Mouse (Mus musculus) kidney, adult 2 months (tissue): ENCODE results near the gene 5330417C22Rik. TPM values are rescaled to one million over a fixed set of nuclear protein-coding genes. Genes with fewer than 3 reads are reported as not detected.
"Not testable (repeated sequence)": the region's sequence is repeated elsewhere in the genome, so short reads cannot be mapped to it uniquely, and the experiment has no call there.

Source experiments
- DNase-seq: peaks from one replicate; pipeline ENCODE4 v3.0.0; 2021
- H3K27ac ChIP-seq: fragments of 200-500 bp; 2 replicates; pipeline ENCODE4 v1.5.1; 2012; ENCODE audit warnings: low read depth, low read length, control low read depth, inconsistent platforms; ENCODE audit not compliant: insufficient read depth
- H3K27me3 ChIP-seq: fragments of 200-500 bp; replicated peaks from 2 replicates; pipeline ENCODE4 v1.6.1; 2012; ENCODE audit warnings: mild to moderate bottlenecking, moderate library complexity, low read length, inconsistent platforms; ENCODE audit not compliant: control insufficient read depth, insufficient read depth
- H3K36me3 ChIP-seq: fragments of 200-500 bp; 2 replicates; pipeline ENCODE4 v1.6.1; 2012; ENCODE audit warnings: mild to moderate bottlenecking, moderate library complexity, low read length, inconsistent platforms; ENCODE audit not compliant: control insufficient read depth, insufficient read depth
- H3K4me1 ChIP-seq: fragments of 200-500 bp; 2 replicates; pipeline ENCODE4 v1.6.1; 2011; ENCODE audit warnings: low read length; ENCODE audit not compliant: control insufficient read depth, insufficient read depth
- H3K4me3 ChIP-seq: fragments of 200-500 bp; 2 replicates; pipeline ENCODE4 v1.5.1; 2011; ENCODE audit warnings: mild to moderate bottlenecking, low read depth, low read length, control low read depth; ENCODE audit not compliant: insufficient read depth
- CTCF ChIP-seq: fragments of 200-500 bp; conservative IDR thresholded peaks from 2 replicates; pipeline ENCODE4 v1.5.1; 2011; ENCODE audit warnings: low read depth, mild to moderate bottlenecking, control low read depth, low read length, moderate library complexity, mixed read lengths; ENCODE audit not compliant: insufficient read depth, insufficient read length
- POLR2A ChIP-seq: fragments of 200-500 bp; IDR thresholded peaks from one replicate; pipeline ENCODE4 v1.6.1; 2011; ENCODE audit warnings: low read depth, low read length, control low read depth
- WGBS: fragments of 180-500 bp; shearing (Covaris S2); methylation state at CpG from one replicate; pipeline ENCODE4 v1.1.7; 2018; 5-methylcytosine and 5-hydroxymethylcytosine counted together
- polyA plus RNA-seq: library from polyadenylated mRNA; depleted of rRNA; stranded (reverse); fragments of >200 nt; gene quantifications from 2 replicates; pipeline ENCODE4 v1.2.3, GENCODE M21; 2012; rRNA removed

5330417C22Rik gene
- polyA plus RNA-seq: 0.25 and 0.37 TPM in 2 replicates

GRCm38 (mm10) chr3:108536517-108537260 lies at the start of gene 5330417C22Rik:
5330417C22Rik (minus strand) TSS chr3:108536536.
- peak within 1 kb of the TSS; percentile 31 for H3K4me3 ChIP-seq
- H3K36me3 ChIP-seq: no peaks in the 10 kb centered on the region
- H3K27ac ChIP-seq: no peak within 1 kb of the TSS
- DNase-seq: peak; percentile 17
- no peaks in the 10 kb centered on the region for H3K4me1 ChIP-seq
- 2% methylated on average over 35 of the region's 35 CpGs for WGBS
- no peaks in the 10 kb centered on the region for H3K27me3 ChIP-seq
- TF ChIP-seq POLR2A (no peak), CTCF (no peak)

GRCm38 (mm10) chr3:108584580-108584979 lies 48.2 kb upstream of the 5330417C22Rik start:
- DNase-seq: no peak
- Histone ChIP-seq H3K4me3 (no peak overlapping the region), H3K4me1 (no peaks in the 10 kb centered on the region), H3K27me3 (no peaks in the 10 kb centered on the region; the same call in 1 of the 2 replicates), H3K36me3 (no peaks in the 10 kb centered on the region), H3K27ac (no peak overlapping the region)
- TF ChIP-seq POLR2A (no peak), CTCF (no peak)
- WGBS: 76% methylated on average over 4 of the region's 4 CpGs

DNA sequence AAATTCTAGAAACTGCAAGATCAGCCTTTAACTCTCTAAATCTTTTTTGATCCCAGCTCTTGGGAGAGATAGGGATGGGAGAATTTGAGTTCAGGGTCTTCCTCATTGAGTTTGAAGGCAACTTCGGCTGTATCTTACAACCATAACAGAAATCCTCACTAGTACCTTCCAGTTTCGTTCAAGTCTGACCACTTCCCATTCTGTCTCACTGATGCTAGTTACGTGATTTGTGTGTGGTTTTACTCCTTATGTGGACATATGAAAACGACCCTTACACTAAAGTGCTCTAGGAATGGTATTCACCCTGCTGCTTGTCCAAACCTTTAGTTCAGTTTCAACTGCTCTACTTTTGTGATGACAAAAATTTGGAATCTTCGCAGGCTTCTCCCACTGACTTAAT lies 37.7 kb upstream of the 5330417C22Rik start:
- WGBS: 83% methylated on average over 5 of the region's 5 CpGs
- TF ChIP-seq POLR2A (no peak), CTCF (no peak)

GRCm38 (mm10) chr3:108572309-108573010 lies 36.1 kb upstream of the 5330417C22Rik start:
- DNase-seq: peak; percentile 3
- H3K4me1 ChIP-seq: peaks cover 7% of the 10 kb centered on the region; the same call in 1 of the 2 replicates
- no peaks in the 10 kb centered on the region for H3K36me3 ChIP-seq
- WGBS: 36% methylated on average over 18 of the region's 18 CpGs
- H3K27ac ChIP-seq: no peak overlapping the region
- no peak for TF ChIP-seq POLR2A
- TF ChIP-seq CTCF: no peak
- no peaks in the 10 kb centered on the region for H3K27me3 ChIP-seq
- peak overlapping the region; percentile 75 for H3K4me3 ChIP-seq

More for the DNA sequence above, 37.7 kb upstream of the 5330417C22Rik start:
- Histone ChIP-seq H3K27ac (no peak overlapping the region), H3K27me3 (no peaks in the 10 kb centered on the region), H3K4me1 (peaks cover 7% of the 10 kb centered on the region; the same call in 1 of the 2 replicates), H3K4me3 (no peak overlapping the region), H3K36me3 (no peaks in the 10 kb centered on the region)
- DNase-seq: no peak

DNA sequence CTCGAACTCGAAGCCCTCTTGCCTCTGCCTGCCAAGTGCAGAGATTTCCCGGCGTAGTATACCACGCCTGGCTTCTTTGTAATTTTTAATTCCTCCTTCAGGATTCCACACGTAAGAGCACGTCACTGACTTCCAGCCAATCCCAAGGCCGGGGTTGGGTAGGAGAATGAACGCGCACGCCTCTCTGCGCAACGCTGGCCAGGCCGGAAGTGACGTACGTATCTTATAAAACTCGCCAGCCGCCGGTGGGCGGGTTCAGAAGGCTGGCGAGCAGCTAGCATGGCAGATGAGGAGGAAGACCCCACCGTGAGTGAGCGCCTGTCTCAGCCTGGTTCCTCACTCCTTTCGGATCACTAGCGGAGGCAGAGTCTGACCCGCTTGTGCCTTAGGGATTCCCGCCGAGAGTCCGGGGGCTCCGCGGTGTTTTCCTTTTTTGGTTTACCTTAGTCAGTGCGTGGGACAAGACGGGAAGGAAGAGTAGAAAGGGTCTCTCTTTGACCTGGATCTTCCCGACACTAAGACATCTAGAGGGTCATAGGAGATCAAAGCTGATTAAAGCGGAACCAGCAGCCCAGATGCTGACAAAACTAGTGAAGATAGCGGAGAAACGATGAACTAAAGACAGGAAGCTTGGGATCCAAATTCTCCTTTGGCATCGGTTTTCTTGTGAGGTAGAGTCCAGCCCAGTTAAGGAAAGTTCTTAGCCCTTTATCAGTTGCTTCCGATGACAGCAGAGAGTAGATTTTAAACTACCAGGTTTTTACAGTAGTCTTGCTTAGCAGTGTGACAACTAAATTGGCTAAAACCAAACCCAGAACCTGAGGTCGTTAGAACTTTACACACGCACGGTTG lies 35.3 kb upstream of the 5330417C22Rik start, which contains the start of gene Taf13:
TSS of gene Taf13 (plus strand) at position 256 of the 852 bp plus-strand sequence.
- DNase-seq: peak; percentile 98
- peak within 1 kb of the TSS; percentile 48 for H3K27ac ChIP-seq

DNA sequence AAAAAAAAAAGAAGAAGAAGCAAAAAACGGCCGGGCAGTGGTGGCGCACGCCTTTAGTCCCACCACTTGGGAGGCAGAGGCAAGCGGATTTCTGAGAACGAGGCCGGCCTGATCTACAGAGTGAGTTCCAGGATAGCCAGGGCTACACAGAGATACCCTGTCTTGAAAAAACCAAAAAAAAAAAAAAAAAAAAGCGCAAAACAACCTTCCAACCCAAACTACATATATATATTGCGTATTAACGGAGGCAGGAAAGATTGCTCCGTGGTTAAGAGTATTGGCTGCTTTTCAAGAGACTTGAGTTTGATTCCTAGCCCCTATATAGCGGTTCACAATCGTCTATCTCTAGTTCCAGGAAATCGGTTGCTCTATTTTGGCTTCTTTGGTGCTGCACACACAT lies 34.5 kb upstream of the 5330417C22Rik start:
- Histone ChIP-seq H3K27ac (no peak overlapping the region), H3K4me1 (peaks cover 7% of the 10 kb centered on the region; the same call in 1 of the 2 replicates), H3K36me3 (no peaks in the 10 kb centered on the region), H3K27me3 (no peaks in the 10 kb centered on the region), H3K4me3 (no peak overlapping the region)
- TF ChIP-seq POLR2A (no peak), CTCF (no peak)
- no peak for DNase-seq
- 90% methylated on average over 14 of the region's 14 CpGs for WGBS

More for the DNA sequence above, 35.3 kb upstream of the 5330417C22Rik start, which contains the start of gene Taf13:
- Histone ChIP-seq H3K27me3 (no peaks in the 10 kb centered on the region), H3K4me3 (peak within 1 kb of the TSS; percentile 75), H3K4me1 (peaks cover 7% of the 10 kb centered on the region; the same call in 1 of the 2 replicates), H3K36me3 (no peaks in the 10 kb centered on the region)
- WGBS: under 1% methylated on average over 42 of the region's 42 CpGs
- TF ChIP-seq POLR2A: peak; percentile 100
- TF ChIP-seq CTCF: no peak

- H3K27ac ChIP-seq, H3K4me1 ChIP-seq, H3K27me3 ChIP-seq, H3K4me3 ChIP-seq, H3K36me3 ChIP-seq: not testable (repeated sequence)
- WGBS: 29% methylated on average over 3 of the region's 3 CpGs
- peak; percentile 67 for DNase-seq
These were observed 33.3 kb upstream of the 5330417C22Rik start for GRCm38 (mm10) chr3:108569636-108570035.
